ENCODE assay signal across 9 mouse cellular contexts in the genomic region with DNA sequence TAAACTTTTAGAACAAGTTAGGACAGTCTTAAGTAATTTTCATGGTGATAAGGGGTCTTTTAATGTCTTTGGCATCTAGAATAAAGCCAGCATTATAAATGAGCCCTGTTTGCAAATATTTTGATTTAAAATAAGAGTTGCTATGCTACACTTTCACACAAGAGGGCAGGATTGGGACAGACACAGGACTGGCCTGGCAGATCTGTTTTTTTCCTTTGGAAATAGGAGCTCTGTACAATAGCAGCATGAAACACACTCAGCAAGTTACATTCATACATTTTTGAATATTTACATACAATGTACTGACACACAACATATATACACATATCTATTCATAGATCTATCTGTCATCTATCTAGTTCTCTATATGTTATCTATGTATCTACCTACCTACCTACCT. TPM values are rescaled to one million over a fixed set of nuclear protein-coding genes. Genes with fewer than 3 reads are reported as not detected.
DNase-seq lines count a peak whose midpoint lies in the region.
"Had no signal": no experiment of that assay in that cellular context is flagged by ENCODE, and none has a peak within 500 bp of the region (broad histone marks: within the 10 kb centered on the region; RNA-seq: fewer than 3 reads in every experiment).

No protein-coding gene starts in this region.

- peak; percentile 5 for DNase-seq in adrenal gland, postnatal 10 days
- no peak for DNase-seq in adrenal gland, postnatal 14 days
- peak; percentile 23 for DNase-seq in left cerebral cortex, postnatal 14 days (ENCODE audit: low spot score in 2 of 2)
- DNase-seq in left cerebral cortex, adult 8-10 months (ENCODE audit: low spot score in 2 of 2): no peak
- DNase-seq in embryo, embryonic 11 days: peak; percentile 43
- DNase-seq in naive thymus-derived CD4-positive, alpha-beta T cell, adult 2 months (ENCODE audit: low read depth): peak; percentile 15
- DNase-seq in lung, adult 18-20 months: no peak
- no peak for DNase-seq in gastrocnemius, postnatal 36 days
- DNase-seq: cerebellum, adult 11-12 months had no signal

- intact Hi-C loops in left cerebral cortex, postnatal 14 days (cut with DNase I): no loop called here
- intact Hi-C loops in gastrocnemius, postnatal 36 days (cut with DNase I): no loop called here

RNA-seq across cellular contexts. Expression of gene Gnpda2, which starts 8.9 kb away (rescaled TPM):
- 10 to 100 TPM; 22.3 to 25.4 TPM for total RNA-seq in adrenal gland, postnatal 10 days (2021)
- 23.3 and 27.3 TPM in 2 replicates for total RNA-seq in adrenal gland, postnatal 14 days (2021)
- total RNA-seq in left cerebral cortex, postnatal 14 days (2021): 10 to 100 TPM; 13.1 to 14.2 TPM
- 10 to 100 TPM; 15.3 to 20.7 (median 19.0) TPM for total RNA-seq in left cerebral cortex, adult 8-10 months (2022)
- 1 to 10 TPM; 2.7 to 4.4 TPM for total RNA-seq in gastrocnemius, postnatal 36 days (2021)

RNA-seq across cellular contexts. Expression of gene Guf1, which starts 44.3 kb away (rescaled TPM):
- total RNA-seq in adrenal gland, postnatal 10 days (2021): 10 to 100 TPM; 27.9 to 41.4 TPM
- 29.4 and 29.9 TPM in 2 replicates for total RNA-seq in adrenal gland, postnatal 14 days (2021)
- total RNA-seq in left cerebral cortex, postnatal 14 days (2021): 10 to 100 TPM; 27.0 to 29.8 TPM
- total RNA-seq in left cerebral cortex, adult 8-10 months (2022): 10 to 100 TPM; 21.7 to 25.0 (median 23.1) TPM
- 10 to 100 TPM; 16.9 to 18.2 TPM for total RNA-seq in gastrocnemius, postnatal 36 days (2021)

RNA-seq across cellular contexts. Expression of gene Yipf7, which starts 58.6 kb away (rescaled TPM):
- total RNA-seq in adrenal gland, postnatal 10 days (2021): 1 to 10 TPM; 1.3 to 8.9 TPM
- 0.70 TPM in 1 of 2 replicates, not detected in the other for total RNA-seq in adrenal gland, postnatal 14 days (2021)
- total RNA-seq in left cerebral cortex, postnatal 14 days (2021): not detected
- total RNA-seq in left cerebral cortex, adult 8-10 months (2022): under 1 TPM in 3 of 4 experiments, not detected in 1; 0.33 to 0.64 (median 0.50) TPM
- total RNA-seq in gastrocnemius, postnatal 36 days (2021): 100 to 1,000 TPM in 1 of 2 experiments, 10 to 100 TPM in 1; 88.0 to 107 TPM

Comparison
In these comparisons a context has a peak if more than half of its experiments do, and no peak if none do; other contexts are left out.
1. DNase-seq: peak in adrenal gland, postnatal 10 days (single experiment), left cerebral cortex, postnatal 14 days (2 of 2), embryo, embryonic 11 days (single experiment) and naive thymus-derived CD4-positive, alpha-beta T cell, adult 2 months (single experiment); none in adrenal gland, postnatal 14 days (single experiment), left cerebral cortex, adult 8-10 months (0 of 2), lung, adult 18-20 months (0 of 2) and gastrocnemius, postnatal 36 days (0 of 2).
2. RNA of gene Yipf7, which starts 58.6 kb away (total RNA-seq): 88.0 to 107 TPM in gastrocnemius, postnatal 36 days; 1.3 to 8.9 TPM in adrenal gland, postnatal 10 days, 0.70 TPM in adrenal gland, postnatal 14 days, 0.33 to 0.64 TPM in left cerebral cortex, adult 8-10 months and not detected in left cerebral cortex, postnatal 14 days; every median in the first group is over 4 times any median in the second.